ENCODE assay signal across 12 mouse cellular contexts in genomic region chr3:104523333-104523871, GRCm38 (mm10). TPM values are rescaled to one million over a fixed set of nuclear protein-coding genes. Genes with fewer than 3 reads are reported as not detected.
DNase-seq lines count a peak whose midpoint lies in the region; ATAC-seq and TF ChIP-seq lines count a peak whose summit lies in the region.
"Had no signal": no experiment of that assay in that cellular context is flagged by ENCODE, and none has a peak within 500 bp of the region (broad histone marks: within the 10 kb centered on the region; RNA-seq: fewer than 3 reads in every experiment).

No protein-coding gene starts in this region.

- no peak overlapping the region for H3K9ac ChIP-seq in heart, postnatal 0 days (replicated peaks; ENCODE audit: low read depth, low read length)
- H3K9ac ChIP-seq in liver, embryonic 11.5 days (ENCODE audit: low read depth, low read length): no peak overlapping the region
- no peak overlapping the region for H3K9ac ChIP-seq in stomach, embryonic 14.5 days (replicated peaks; ENCODE audit: low read depth, low read length)
- H3K9ac ChIP-seq in forebrain, embryonic 15.5 days (replicated peaks): no peak overlapping the region
- no peak overlapping the region for H3K9ac ChIP-seq in neural tube, embryonic 15.5 days (replicated peaks)

- DNase-seq in layer of hippocampus, adult 2 months (ENCODE audit: low spot score in 2 of 2): no peak
- DNase-seq in layer of hippocampus, postnatal 36 days: no peak
- DNase-seq in heart, postnatal 0 days (ENCODE audit: low spot score): no peak
- DNase-seq in liver, embryonic 11.5 days (ENCODE audit: low spot score): no peak
- DNase-seq in thymus, adult 2 months: no peak
- DNase-seq: cerebellum, adult 2 months; thymus, postnatal 14 days had no signal

- no peak for TF ChIP-seq EP300 in heart, postnatal 0 days (IDR thresholded peaks at IDR 0.05; ENCODE audit: low read depth)

- H3K4me2 ChIP-seq in heart, postnatal 0 days (ENCODE audit: low read depth, low read length): no peak overlapping the region
- no peak overlapping the region for H3K4me2 ChIP-seq in liver, embryonic 11.5 days
- no peak overlapping the region for H3K4me2 ChIP-seq in stomach, embryonic 14.5 days (replicated peaks; ENCODE audit: low read depth, low read length)
- no peak overlapping the region for H3K4me2 ChIP-seq in forebrain, embryonic 15.5 days (replicated peaks)
- no peak overlapping the region for H3K4me2 ChIP-seq in neural tube, embryonic 15.5 days

- H3K4me3 ChIP-seq in layer of hippocampus, adult 2 months: no peak overlapping the region
- H3K4me3 ChIP-seq in heart, postnatal 0 days (ENCODE audit: low read depth, low read length): no peak overlapping the region
- H3K4me3 ChIP-seq in liver, embryonic 11.5 days (ENCODE audit: low read depth, low read length): no peak overlapping the region
- no peak overlapping the region for H3K4me3 ChIP-seq in stomach, embryonic 14.5 days (ENCODE audit: low read depth, low read length)
- no peak overlapping the region for H3K4me3 ChIP-seq in forebrain, embryonic 15.5 days
- no peak overlapping the region for H3K4me3 ChIP-seq in neural tube, embryonic 15.5 days (replicated peaks)
- no peak overlapping the region for H3K4me3 ChIP-seq in thymus, adult 2 months (ENCODE audit: control insufficient read depth, insufficient read depth, low read length)
- H3K4me3 ChIP-seq: myocyte had no signal

- WGBS in heart, postnatal 0 days: 39% methylated on average over 4 of the region's 4 CpGs
- 55% methylated on average over 4 of the region's 4 CpGs for WGBS in liver, embryonic 11.5 days
- WGBS in stomach, embryonic 14.5 days: 62% methylated on average over 4 of the region's 4 CpGs
- WGBS in forebrain, embryonic 15.5 days: 77% methylated on average over 4 of the region's 4 CpGs
- 77% methylated on average over 4 of the region's 4 CpGs for WGBS in neural tube, embryonic 15.5 days
- 78% methylated on average over 4 of the region's 4 CpGs for WGBS in thymus, adult 2 months

- no peaks in the 10 kb centered on the region for H3K27me3 ChIP-seq in heart, postnatal 0 days (ENCODE audit: control insufficient read depth, insufficient read depth, low read length)
- no peaks in the 10 kb centered on the region for H3K27me3 ChIP-seq in liver, embryonic 11.5 days (replicated peaks; ENCODE audit: control insufficient read depth, insufficient read depth, low read length)
- no peaks in the 10 kb centered on the region for H3K27me3 ChIP-seq in stomach, embryonic 14.5 days (ENCODE audit: control insufficient read depth, insufficient read depth, low read length)
- no peaks in the 10 kb centered on the region for H3K27me3 ChIP-seq in forebrain, embryonic 15.5 days
- H3K27me3 ChIP-seq in neural tube, embryonic 15.5 days (replicated peaks): no peaks in the 10 kb centered on the region
- no peaks in the 10 kb centered on the region for H3K27me3 ChIP-seq in thymus, adult 2 months (ENCODE audit: control insufficient read depth, insufficient read depth, low read length)

- no peak for ATAC-seq in heart, postnatal 0 days (ENCODE audit: insufficient read depth, low read depth)
- peak; percentile 39; the same call in 1 of the 2 replicates for ATAC-seq in liver, embryonic 11.5 days (replicated peaks; ENCODE audit: low FRiP score)
- ATAC-seq in stomach, embryonic 14.5 days (ENCODE audit: insufficient number of reproducible peaks, insufficient read depth, low FRiP score, low read depth): no peak
- no peak for ATAC-seq in forebrain, embryonic 15.5 days (replicated peaks)
- no peak for ATAC-seq in neural tube, embryonic 15.5 days (ENCODE audit: low FRiP score)

- H3K9me3 ChIP-seq in heart, postnatal 0 days (replicated peaks; ENCODE audit: control insufficient read depth, low read length): no peaks in the 10 kb centered on the region
- H3K9me3 ChIP-seq in liver, embryonic 11.5 days (ENCODE audit: control insufficient read depth, low read length): no peaks in the 10 kb centered on the region
- no peaks in the 10 kb centered on the region for H3K9me3 ChIP-seq in stomach, embryonic 14.5 days (ENCODE audit: control insufficient read depth, low read depth, low read length)
- no peaks in the 10 kb centered on the region for H3K9me3 ChIP-seq in forebrain, embryonic 15.5 days
- no peaks in the 10 kb centered on the region for H3K9me3 ChIP-seq in neural tube, embryonic 15.5 days (replicated peaks)
- H3K9me3 ChIP-seq: G1E had no signal

- no peak for TF ChIP-seq POLR2A in thymus, adult 2 months (IDR thresholded peaks at IDR 0.05; ENCODE audit: control insufficient read depth, extremely low read depth, insufficient read depth, low read length, poor library complexity)

- H3K4me1 ChIP-seq in heart, postnatal 0 days (ENCODE audit: control insufficient read depth, insufficient read depth): peaks cover 8% of the 10 kb centered on the region; the same call in 1 of the 2 replicates
- H3K4me1 ChIP-seq in liver, embryonic 11.5 days (replicated peaks; ENCODE audit: control insufficient read depth, insufficient read depth, low read length): 0 out of 2 replicates have a peak, but pooled peaks cover 3% of the 10 kb centered on the region
- H3K4me1 ChIP-seq in stomach, embryonic 14.5 days (ENCODE audit: control insufficient read depth, insufficient read depth, low read length): no peaks in the 10 kb centered on the region
- no peaks in the 10 kb centered on the region for H3K4me1 ChIP-seq in forebrain, embryonic 15.5 days
- no peaks in the 10 kb centered on the region for H3K4me1 ChIP-seq in neural tube, embryonic 15.5 days
- peaks cover 2% of the 10 kb centered on the region; the same call in 1 of the 2 replicates for H3K4me1 ChIP-seq in thymus, adult 2 months (replicated peaks; ENCODE audit: control insufficient read depth, insufficient read depth, low read length)

- no peaks in the 10 kb centered on the region for H3K36me3 ChIP-seq in heart, postnatal 0 days (replicated peaks; ENCODE audit: control insufficient read depth, insufficient read depth, low read length)
- H3K36me3 ChIP-seq in liver, embryonic 11.5 days (ENCODE audit: control insufficient read depth, insufficient read depth, low read length): no peaks in the 10 kb centered on the region
- no peaks in the 10 kb centered on the region for H3K36me3 ChIP-seq in stomach, embryonic 14.5 days (ENCODE audit: control insufficient read depth, insufficient read depth, low read length)
- H3K36me3 ChIP-seq in forebrain, embryonic 15.5 days: no peaks in the 10 kb centered on the region
- H3K36me3 ChIP-seq in neural tube, embryonic 15.5 days: no peaks in the 10 kb centered on the region
- no peaks in the 10 kb centered on the region for H3K36me3 ChIP-seq in thymus, adult 2 months (ENCODE audit: control insufficient read depth, insufficient read depth, low read length)
- H3K36me3 ChIP-seq: G1E had no signal

- TF ChIP-seq CTCF in layer of hippocampus, adult 2 months (conservative IDR thresholded peaks at IDR 0.05): no peak
- no peak for TF ChIP-seq CTCF in heart, postnatal 0 days (IDR thresholded peaks at IDR 0.05; ENCODE audit: low read depth)
- TF ChIP-seq CTCF in thymus, adult 2 months (IDR thresholded peaks at IDR 0.05; ENCODE audit: borderline replicate concordance, control insufficient read depth, extremely low read depth, insufficient read depth, low read length, poor library complexity): no peak

- H3K27ac ChIP-seq in layer of hippocampus, adult 2 months: 0 out of 2 replicates have a peak overlapping the region, but pooled peaks have one; percentile 28
- peak overlapping the region; percentile 34 for H3K27ac ChIP-seq in heart, postnatal 0 days (ENCODE audit: low read depth)
- no peak overlapping the region for H3K27ac ChIP-seq in liver, embryonic 11.5 days (ENCODE audit: low read depth, low read length)
- H3K27ac ChIP-seq in stomach, embryonic 14.5 days (ENCODE audit: low read length): peak overlapping the region; percentile 10; the same call in 1 of the 2 replicates
- no peak overlapping the region for H3K27ac ChIP-seq in forebrain, embryonic 15.5 days (replicated peaks)
- H3K27ac ChIP-seq in neural tube, embryonic 15.5 days (replicated peaks): no peak overlapping the region
- no peak overlapping the region for H3K27ac ChIP-seq in thymus, adult 2 months (ENCODE audit: control insufficient read depth, insufficient read depth, low read length)

RNA-seq across cellular contexts. Expression of gene Lrig2, which starts 11.7 kb away (rescaled TPM):
- total RNA-seq in layer of hippocampus, adult 2 months (2021): 10 to 100 TPM; 33.4 to 33.5 TPM
- total RNA-seq in layer of hippocampus, postnatal 36 days (2021): 10 to 100 TPM; 34.2 to 35.9 TPM
- 18.7 TPM in 2 replicates for total RNA-seq in heart, postnatal 0 days (2014; rRNA removed; ENCODE audit: low replicate concordance)
- polyA plus RNA-seq in heart, postnatal 0 days (2015; fragmentation: Nextera tagmentation; extraction: Ambion mirVana): 7.2 and 7.4 TPM in 2 replicates
- 9.8 and 11.0 TPM in 2 replicates for polyA plus RNA-seq in liver, embryonic 11.5 days (2014; fragmentation: Nextera tagmentation; extraction: Ambion mirVana)
- 25.3 and 25.7 TPM in 2 replicates for polyA plus RNA-seq in stomach, embryonic 14.5 days (2014; fragmentation: Nextera tagmentation; extraction: Ambion mirVana)
- polyA plus RNA-seq in forebrain, embryonic 15.5 days (2015; fragmentation: Nextera tagmentation; extraction: Ambion mirVana): 28.2 and 30.5 TPM in 2 replicates
- 24.7 and 24.8 TPM in 2 replicates for polyA plus RNA-seq in neural tube, embryonic 15.5 days (2015; fragmentation: Nextera tagmentation; extraction: Ambion mirVana)
- 10.2 and 10.7 TPM in 2 replicates for polyA plus RNA-seq in thymus, adult 2 months (2012; rRNA removed)

Comparison
In these comparisons a context has a peak if more than half of its experiments do, and no peak if none do; other contexts are left out.
1. H3K27ac ChIP-seq: peak in layer of hippocampus, adult 2 months (single experiment), heart, postnatal 0 days (single experiment) and stomach, embryonic 14.5 days (single experiment); none in liver, embryonic 11.5 days (single experiment), forebrain, embryonic 15.5 days (single experiment), neural tube, embryonic 15.5 days (single experiment) and thymus, adult 2 months (single experiment).